Mouse (Mus musculus) cerebellum, postnatal 10 days (tissue): ENCODE measurements at regions not wholly inside any gene's neighbourhood (a gene's known extent, or its start where the extent isn't known, plus 50 kb on each side); places are given as distances from the start of the nearest gene placed in this dataset.

Source experiments
- DNase-seq, 2 experiments: peaks; one replicate each; pipeline ENCODE4 v3.0.0; 2021; ENCODE audit warnings: mixed read lengths in 2 of 2

- no peak for DNase-seq
Observed at GRCm38 (mm10) chr16:70095221-70095620, 218.5 kb upstream of the Gbe1 start.

GRCm38 (mm10) chr16:70103791-70104378 lies 209.9 kb upstream of the Gbe1 start:
- DNase-seq: peak; percentile 8 to 20

GRCm38 (mm10) chr16:70141466-70141865 lies 172.3 kb upstream of the Gbe1 start:
- no peak for DNase-seq

GRCm38 (mm10) chr16:70147673-70148359 lies 165.9 kb upstream of the Gbe1 start:
- no peak for DNase-seq

GRCm38 (mm10) chr16:70154587-70154986 lies 159.2 kb upstream of the Gbe1 start:
- DNase-seq: peak; percentile 77 to 90

- DNase-seq: peak in 1 of 2 experiments; percentile 12
Observed at GRCm38 (mm10) chr16:70160539-70160938, 153.2 kb upstream of the Gbe1 start.

- DNase-seq: no peak
Observed at GRCm38 (mm10) chr16:70175140-70175539, 138.6 kb upstream of the Gbe1 start.

- DNase-seq: peak; percentile 24 to 35
Observed at GRCm38 (mm10) chr16:70178975-70179374, 134.8 kb upstream of the Gbe1 start.

- peak in 1 of 2 experiments; percentile 3 for DNase-seq
Observed at GRCm38 (mm10) chr16:70213861-70214597, 99.7 kb upstream of the Gbe1 start.

- DNase-seq: no peak
Observed at GRCm38 (mm10) chr16:70214800-70215199, 98.9 kb upstream of the Gbe1 start.

GRCm38 (mm10) chr16:70227601-70228226 lies 86.0 kb upstream of the Gbe1 start:
- no peak for DNase-seq

- no peak for DNase-seq
Observed at GRCm38 (mm10) chr16:70232706-70233105, 81.0 kb upstream of the Gbe1 start.

GRCm38 (mm10) chr16:70235189-70235588 lies 78.6 kb upstream of the Gbe1 start:
- no peak for DNase-seq

GRCm38 (mm10) chr16:70239432-70239941 lies 74.3 kb upstream of the Gbe1 start:
- DNase-seq: peak; percentile 8 to 9

GRCm38 (mm10) chr16:70244205-70244756 lies 69.5 kb upstream of the Gbe1 start:
- DNase-seq: no peak

GRCm38 (mm10) chr16:70244963-70245362 lies 68.8 kb upstream of the Gbe1 start:
- DNase-seq: no peak

- no peak for DNase-seq
Observed at GRCm38 (mm10) chr16:70259364-70259763, 54.4 kb upstream of the Gbe1 start.

- DNase-seq: no peak
Observed at GRCm38 (mm10) chr16:70260151-70260550, 53.6 kb upstream of the Gbe1 start.
